Mouse (Mus musculus): Measurements from ENCODE around the gene Hoxd1. TPM values are rescaled to one million over a fixed set of nuclear protein-coding genes. Genes with fewer than 3 reads are reported as not detected.
A peak's percentile ranks its signal among the peaks of the same experiment; 100 is the strongest.

Hoxd1 gene
- polyA plus RNA-seq, 1 experiment from 2014 or later: 0.11 TPM

DNA sequence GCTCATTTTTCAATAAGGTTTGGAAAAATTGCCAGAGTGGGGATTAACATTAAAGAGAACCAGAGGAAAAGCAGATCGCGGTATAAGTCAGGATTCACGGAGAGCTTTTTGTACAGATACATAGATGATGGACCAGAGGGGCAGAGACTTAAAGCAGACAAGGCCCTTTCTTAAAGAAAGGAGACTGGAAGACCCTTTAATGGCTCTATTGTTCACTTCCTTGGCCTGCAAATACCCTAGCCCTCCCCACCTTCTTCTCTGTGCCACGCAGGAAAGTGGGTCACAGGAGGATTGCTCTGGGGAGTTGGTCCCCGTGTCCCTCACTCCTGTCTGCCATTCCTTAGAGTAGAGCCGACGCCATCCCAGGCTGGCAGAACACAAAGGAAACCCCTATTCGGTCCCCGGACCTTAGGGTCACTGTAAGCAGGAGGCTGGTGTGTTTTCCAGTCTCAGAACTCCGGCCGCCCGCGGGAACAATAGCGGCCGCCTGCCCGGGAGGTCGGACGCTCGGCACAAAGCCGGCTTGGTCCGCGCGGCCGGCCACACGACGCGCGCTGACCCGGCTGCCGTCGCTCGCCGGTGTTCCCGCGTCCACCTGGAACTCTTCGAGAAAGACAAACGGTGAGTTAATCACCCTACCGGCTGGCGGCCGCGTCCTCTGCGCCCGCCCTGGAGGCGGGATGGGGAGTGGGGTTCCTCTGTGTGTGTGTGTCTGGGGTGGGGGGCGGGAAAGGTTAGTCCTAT is 10.2 kb upstream of the Hoxd1 start:
- Histone ChIP-seq H3K9ac (ENCODE audit: low read depth, low read length) (peak overlapping the region; percentile 50), H3K4me3 (ENCODE audit: low read length) (peak overlapping the region; percentile 37), H3K4me1 (ENCODE audit: control insufficient read depth, insufficient read depth, low read length) (peaks cover 12% of the 10 kb centered on the region; the same call in 1 of the 2 replicates), H3K9me3 (ENCODE audit: control insufficient read depth, low read length) (no peaks in the 10 kb centered on the region), H3K27ac (ENCODE audit: low read length) (no peak overlapping the region), H3K27me3 (replicated peaks; ENCODE audit: control insufficient read depth, insufficient read depth, low read length) (peaks cover 59% of the 10 kb centered on the region), H3K36me3 (ENCODE audit: control insufficient read depth, insufficient read depth, low read length) (no peaks in the 10 kb centered on the region), H3K4me2 (ENCODE audit: low read depth, low read length) (peak overlapping the region; percentile 59)
- 4% methylated on average over 45 of the region's 45 CpGs for WGBS
- 0 out of 2 replicates have a peak, but pooled peaks have one; percentile 21 for ATAC-seq

DNA sequence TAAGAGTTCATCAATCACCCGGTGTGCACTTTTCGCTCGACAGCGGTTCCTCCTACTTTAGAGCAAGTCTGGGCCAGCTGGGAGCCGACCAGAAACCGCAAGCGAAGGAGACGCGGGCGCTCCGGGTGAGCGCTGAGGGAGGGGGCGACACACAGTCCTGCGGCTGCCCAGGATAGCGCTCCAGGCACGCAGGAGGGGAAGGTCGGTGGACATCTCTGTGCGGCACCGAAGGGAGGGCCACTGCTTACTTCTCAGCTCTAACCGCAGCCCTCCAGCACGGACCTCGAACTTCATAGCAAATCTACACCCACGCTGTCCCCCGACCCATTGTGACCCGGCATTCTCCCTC is 9.6 kb upstream of the Hoxd1 start:
- 0 out of 2 replicates have a peak, but pooled peaks have one; percentile 31 for ATAC-seq

DNA sequence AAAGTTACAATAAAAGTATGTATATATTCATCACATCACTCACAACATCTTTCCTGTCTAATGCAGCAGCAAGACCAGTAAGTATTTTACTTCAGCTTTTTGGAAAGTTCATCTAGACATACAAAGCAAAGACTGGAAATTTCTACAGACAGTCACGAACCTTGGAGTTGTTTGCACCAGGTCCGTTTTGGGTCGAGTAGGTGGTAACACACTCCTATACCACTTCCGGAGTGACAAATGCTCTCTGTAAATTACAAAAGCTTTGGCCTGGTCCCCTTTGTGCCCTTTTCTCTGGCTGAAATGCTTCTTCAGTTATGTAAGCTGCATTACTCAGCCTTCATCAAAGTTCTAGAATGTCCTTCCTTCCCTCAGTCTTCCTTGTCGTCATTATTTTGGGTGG is 9.1 kb upstream of the Hoxd1 start:
- no peak overlapping the region for H3K9ac ChIP-seq (ENCODE audit: low read depth, low read length)
- no peaks in the 10 kb centered on the region for H3K9me3 ChIP-seq (ENCODE audit: control insufficient read depth, low read length)
- 44% methylated on average over 5 of the region's 5 CpGs for WGBS
- H3K27me3 ChIP-seq (replicated peaks; ENCODE audit: control insufficient read depth, insufficient read depth, low read length): peaks cover 60% of the 10 kb centered on the region
- H3K36me3 ChIP-seq (ENCODE audit: control insufficient read depth, insufficient read depth, low read length): no peaks in the 10 kb centered on the region
- H3K4me3 ChIP-seq (ENCODE audit: low read length): no peak overlapping the region
- no peak overlapping the region for H3K4me2 ChIP-seq (ENCODE audit: low read depth, low read length)
- H3K27ac ChIP-seq (ENCODE audit: low read length): no peak overlapping the region
- H3K4me1 ChIP-seq (ENCODE audit: control insufficient read depth, insufficient read depth, low read length): peaks cover 12% of the 10 kb centered on the region; the same call in 1 of the 2 replicates
- no peak for ATAC-seq

More for the DNA sequence above, 9.6 kb upstream of the Hoxd1 start:
- H3K27ac ChIP-seq (ENCODE audit: low read length): no peak overlapping the region
- peaks cover 12% of the 10 kb centered on the region; the same call in 1 of the 2 replicates for H3K4me1 ChIP-seq (ENCODE audit: control insufficient read depth, insufficient read depth, low read length)
- H3K4me3 ChIP-seq (ENCODE audit: low read length): peak overlapping the region; percentile 37
- H3K27me3 ChIP-seq (replicated peaks; ENCODE audit: control insufficient read depth, insufficient read depth, low read length): peaks cover 59% of the 10 kb centered on the region
- peak overlapping the region; percentile 50 for H3K9ac ChIP-seq (ENCODE audit: low read depth, low read length)
- WGBS: 6% methylated on average over 25 of the region's 25 CpGs
- H3K9me3 ChIP-seq (ENCODE audit: control insufficient read depth, low read length): no peaks in the 10 kb centered on the region
- H3K36me3 ChIP-seq (ENCODE audit: control insufficient read depth, insufficient read depth, low read length): no peaks in the 10 kb centered on the region
- H3K4me2 ChIP-seq (ENCODE audit: low read depth, low read length): peak overlapping the region; percentile 59

DNA sequence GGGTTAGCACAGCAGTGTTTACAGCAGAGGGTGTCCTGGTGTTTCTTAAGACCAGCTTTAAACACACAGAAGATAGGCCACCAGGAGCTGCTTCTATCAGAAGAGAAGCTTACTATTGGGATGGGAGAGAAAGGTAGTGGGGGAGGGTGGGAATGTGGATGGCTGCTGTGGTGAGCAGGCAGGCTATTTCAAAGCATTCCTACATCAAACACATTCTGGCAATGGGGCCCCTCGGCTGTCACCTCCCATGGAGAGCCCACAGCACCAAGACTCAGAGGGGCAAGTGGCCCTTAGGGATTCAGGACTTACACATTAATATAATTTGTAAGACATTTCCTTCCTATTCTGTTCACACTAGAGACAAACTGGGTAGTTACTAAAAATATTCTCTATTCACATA is 2.6 kb upstream of the Hoxd1 start:
- H3K27ac ChIP-seq (ENCODE audit: low read length): no peak overlapping the region
- peaks cover 46% of the 10 kb centered on the region for H3K27me3 ChIP-seq (replicated peaks; ENCODE audit: control insufficient read depth, insufficient read depth, low read length)
- no peaks in the 10 kb centered on the region for H3K36me3 ChIP-seq (ENCODE audit: control insufficient read depth, insufficient read depth, low read length)
- H3K4me2 ChIP-seq (ENCODE audit: low read depth, low read length): no peak overlapping the region
- WGBS: 14% methylated on average over 1 of the region's 1 CpGs
- H3K9me3 ChIP-seq (ENCODE audit: control insufficient read depth, low read length): no peaks in the 10 kb centered on the region
- no peak for ATAC-seq
- no peak overlapping the region for H3K4me3 ChIP-seq (ENCODE audit: low read length)
- no peak overlapping the region for H3K9ac ChIP-seq (ENCODE audit: low read depth, low read length)
- H3K4me1 ChIP-seq (ENCODE audit: control insufficient read depth, insufficient read depth, low read length): peaks cover 7% of the 10 kb centered on the region

DNA sequence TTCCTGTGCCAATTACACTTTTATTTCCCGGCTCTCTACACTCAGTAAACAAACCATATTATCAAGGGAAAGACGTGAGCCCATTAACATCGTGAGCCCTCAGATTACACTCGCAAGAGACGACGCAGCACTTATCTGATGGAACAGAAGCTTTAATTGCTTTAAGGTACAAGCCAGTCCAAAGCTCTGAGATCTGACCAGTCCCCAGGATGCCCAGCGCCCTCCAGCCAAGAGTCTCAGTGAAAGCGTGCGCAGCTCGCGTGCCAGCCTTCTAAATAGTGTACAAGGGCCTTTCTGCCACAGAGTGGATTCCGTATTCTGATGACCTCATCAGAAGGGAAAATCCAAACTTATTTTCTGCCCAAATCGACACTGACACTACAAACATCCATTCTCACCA is 839 bp upstream of the Hoxd1 start:
- Histone ChIP-seq H3K27ac (ENCODE audit: low read length) (no peak overlapping the region), H3K9me3 (ENCODE audit: control insufficient read depth, low read length) (no peaks in the 10 kb centered on the region), H3K36me3 (ENCODE audit: control insufficient read depth, insufficient read depth, low read length) (no peaks in the 10 kb centered on the region), H3K4me2 (ENCODE audit: low read depth, low read length) (no peak overlapping the region), H3K4me1 (ENCODE audit: control insufficient read depth, insufficient read depth, low read length) (peaks cover 7% of the 10 kb centered on the region), H3K4me3 (ENCODE audit: low read length) (0 out of 2 replicates have a peak overlapping the region, but pooled peaks have one; percentile 12), H3K9ac (ENCODE audit: low read depth, low read length) (no peak overlapping the region), H3K27me3 (replicated peaks; ENCODE audit: control insufficient read depth, insufficient read depth, low read length) (peaks cover 49% of the 10 kb centered on the region)
- no peak for ATAC-seq
- WGBS: 4% methylated on average over 13 of the region's 13 CpGs

DNA sequence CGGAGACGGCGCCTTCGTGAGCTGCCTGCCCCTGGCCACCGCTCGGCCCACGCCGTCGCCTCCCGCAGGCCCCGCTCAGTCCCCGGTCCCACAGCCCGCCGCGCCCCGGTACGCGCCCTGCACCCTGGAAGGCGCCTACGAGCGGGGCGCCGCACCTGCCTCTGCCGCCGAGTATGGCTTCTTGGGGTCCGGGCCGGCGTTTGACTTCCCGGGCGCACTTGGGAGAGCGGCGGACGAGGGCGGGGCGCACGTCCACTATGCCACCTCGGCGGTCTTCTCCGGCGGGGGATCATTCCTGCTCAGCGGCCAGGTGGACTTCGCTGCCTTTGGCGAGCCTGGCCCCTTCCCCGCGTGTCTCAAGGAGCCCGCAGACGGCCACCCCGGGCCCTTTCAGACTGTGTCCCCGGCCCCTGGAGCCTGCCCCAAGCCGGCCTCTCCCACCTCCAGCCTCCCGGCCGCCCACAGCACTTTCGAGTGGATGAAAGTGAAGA is 510 bp downstream of the Hoxd1 start:
- no peak; the same call in 1 of the 2 replicates for ATAC-seq
- Histone ChIP-seq H3K27me3 (replicated peaks; ENCODE audit: control insufficient read depth, insufficient read depth, low read length) (peaks cover 42% of the 10 kb centered on the region), H3K4me3 (ENCODE audit: low read length) (peak overlapping the region; percentile 53), H3K36me3 (ENCODE audit: control insufficient read depth, insufficient read depth, low read length) (no peaks in the 10 kb centered on the region), H3K4me1 (ENCODE audit: control insufficient read depth, insufficient read depth, low read length) (peaks cover 7% of the 10 kb centered on the region), H3K9me3 (ENCODE audit: control insufficient read depth, low read length) (no peaks in the 10 kb centered on the region), H3K9ac (ENCODE audit: low read depth, low read length) (0 out of 2 replicates have a peak overlapping the region, but pooled peaks have one; percentile 15), H3K27ac (ENCODE audit: low read length) (no peak overlapping the region), H3K4me2 (ENCODE audit: low read depth, low read length) (peak overlapping the region; percentile 96)
- under 1% methylated on average over 50 of the region's 53 CpGs for WGBS

DNA sequence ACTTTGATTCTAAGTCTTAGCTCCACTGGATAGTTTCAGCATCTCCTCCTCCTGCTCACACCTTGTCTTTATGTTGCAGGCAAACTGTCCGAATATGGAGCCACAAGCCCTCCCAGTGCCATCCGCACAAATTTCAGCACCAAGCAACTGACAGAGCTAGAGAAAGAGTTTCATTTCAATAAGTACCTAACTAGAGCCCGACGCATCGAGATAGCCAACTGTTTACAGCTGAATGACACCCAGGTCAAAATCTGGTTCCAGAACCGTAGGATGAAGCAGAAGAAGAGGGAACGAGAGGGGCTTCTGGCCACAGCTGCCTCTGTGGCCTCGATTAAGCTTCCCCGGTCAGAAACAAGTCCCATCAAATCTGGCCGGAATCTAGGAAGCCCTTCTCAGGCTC is 1.2 kb downstream of the Hoxd1 start:
- no peak overlapping the region for H3K4me2 ChIP-seq (ENCODE audit: low read depth, low read length)
- WGBS: 44% methylated on average over 10 of the region's 10 CpGs
- no peak overlapping the region for H3K4me3 ChIP-seq (ENCODE audit: low read length)
- H3K9me3 ChIP-seq (ENCODE audit: control insufficient read depth, low read length): no peaks in the 10 kb centered on the region
- H3K9ac ChIP-seq (ENCODE audit: low read depth, low read length): no peak overlapping the region
- H3K36me3 ChIP-seq (ENCODE audit: control insufficient read depth, insufficient read depth, low read length): no peaks in the 10 kb centered on the region
- no peak for ATAC-seq
- peaks cover 7% of the 10 kb centered on the region for H3K4me1 ChIP-seq (ENCODE audit: control insufficient read depth, insufficient read depth, low read length)
- peaks cover 42% of the 10 kb centered on the region for H3K27me3 ChIP-seq (replicated peaks; ENCODE audit: control insufficient read depth, insufficient read depth, low read length)
- no peak overlapping the region for H3K27ac ChIP-seq (ENCODE audit: low read length)

DNA sequence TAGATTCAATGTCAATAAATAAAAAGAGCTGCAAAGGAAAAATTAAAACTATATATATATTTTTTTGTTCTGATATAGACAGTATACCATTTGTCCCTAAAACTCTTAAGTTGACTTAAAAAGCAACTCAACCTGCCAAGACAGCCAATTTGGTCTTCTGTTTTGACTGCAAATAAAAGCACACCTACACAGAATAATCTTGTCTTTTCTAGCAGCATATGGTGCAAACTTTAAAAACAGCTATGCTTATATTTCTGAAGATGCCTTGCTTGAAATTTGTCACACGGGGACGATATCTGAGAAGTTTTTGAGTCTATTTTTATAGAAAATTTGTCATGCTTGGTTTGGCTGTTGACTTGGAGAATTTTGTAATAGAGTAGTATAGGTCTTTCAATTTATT is 11.6 kb downstream of the Hoxd1 start:
- H3K9ac ChIP-seq (ENCODE audit: low read depth, low read length): no peak overlapping the region
- H3K27ac ChIP-seq (ENCODE audit: low read length): no peak overlapping the region
- no peak overlapping the region for H3K4me3 ChIP-seq (ENCODE audit: low read length)
- no peaks in the 10 kb centered on the region for H3K9me3 ChIP-seq (ENCODE audit: control insufficient read depth, low read length)
- H3K4me1 ChIP-seq (ENCODE audit: control insufficient read depth, insufficient read depth, low read length): no peaks in the 10 kb centered on the region
- H3K4me2 ChIP-seq (ENCODE audit: low read depth, low read length): no peak overlapping the region
- WGBS: 92% methylated on average over 2 of the region's 2 CpGs
- no peaks in the 10 kb centered on the region for H3K36me3 ChIP-seq (ENCODE audit: control insufficient read depth, insufficient read depth, low read length)
- no peak for ATAC-seq
- H3K27me3 ChIP-seq (replicated peaks; ENCODE audit: control insufficient read depth, insufficient read depth, low read length): no peaks in the 10 kb centered on the region

DNA sequence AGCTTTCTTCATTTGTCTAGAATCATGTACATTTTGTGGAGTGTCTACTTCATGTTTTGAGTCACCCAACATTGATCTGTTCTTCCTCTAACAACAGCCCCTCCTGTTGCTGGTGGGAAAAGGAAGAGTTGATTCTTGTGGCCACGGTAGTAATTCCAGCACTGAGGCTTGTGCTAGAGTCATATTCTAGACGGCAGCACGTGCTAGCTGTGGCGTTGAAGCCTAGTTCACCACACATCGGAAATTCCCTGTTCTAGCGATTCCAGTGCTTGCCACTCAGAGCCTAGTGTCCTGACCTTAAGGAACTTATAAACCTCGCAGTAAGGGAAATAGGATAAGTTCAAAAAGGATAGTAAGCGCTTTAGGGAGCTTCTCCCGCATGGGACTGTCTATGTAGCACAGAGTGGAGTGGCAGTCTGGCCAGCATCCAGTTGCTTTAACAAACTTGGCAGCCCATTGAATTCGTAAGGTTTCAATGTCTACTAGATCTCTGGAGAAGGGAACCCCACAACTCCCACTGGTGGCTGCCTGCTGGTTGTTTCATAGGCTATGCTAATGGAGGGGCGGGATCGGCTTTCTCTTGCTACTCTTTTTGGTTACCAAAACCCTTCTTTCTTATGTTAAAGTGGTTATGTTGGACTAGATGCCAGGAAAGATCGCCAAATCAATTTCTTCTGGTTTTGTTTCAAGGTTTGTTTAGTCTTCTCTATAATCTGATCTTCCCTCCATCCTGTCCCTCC is 14.9 kb downstream of the Hoxd1 start:
- no peaks in the 10 kb centered on the region for H3K36me3 ChIP-seq (ENCODE audit: control insufficient read depth, insufficient read depth, low read length)
- H3K4me1 ChIP-seq (ENCODE audit: control insufficient read depth, insufficient read depth, low read length): no peaks in the 10 kb centered on the region
- WGBS: 72% methylated on average over 13 of the region's 13 CpGs
- ATAC-seq: no peak
- H3K27me3 ChIP-seq (replicated peaks; ENCODE audit: control insufficient read depth, insufficient read depth, low read length): no peaks in the 10 kb centered on the region
- no peak overlapping the region for H3K4me3 ChIP-seq (ENCODE audit: low read length)
- no peak overlapping the region for H3K4me2 ChIP-seq (ENCODE audit: low read depth, low read length)
- H3K9me3 ChIP-seq (ENCODE audit: control insufficient read depth, low read length): no peaks in the 10 kb centered on the region
- no peak overlapping the region for H3K27ac ChIP-seq (ENCODE audit: low read length)
- H3K9ac ChIP-seq (ENCODE audit: low read depth, low read length): no peak overlapping the region

All from intestine, embryonic 16.5 days (tissue).